Mouse (Mus musculus) embryonic facial prominence, embryonic 11.5 days (tissue): ENCODE results near the gene Pstpip1. TPM values are rescaled to one million over a fixed set of nuclear protein-coding genes. Genes with fewer than 3 reads are reported as not detected.

Experiments used
- ATAC-seq: fragments of 200-750 bp; cut with Nextera tagmentation; replicated peaks from 2 replicates; pipeline ENCODE4 v1.8.0; 2017; ENCODE audit warnings: low read depth; ENCODE audit not compliant: insufficient number of reproducible peaks, low FRiP score, low TSS enrichment
- DNase-seq: peaks from one replicate; pipeline ENCODE4 v3.0.0-alpha.2; 2015; ENCODE audit warnings: low spot score
- H3K27ac ChIP-seq: fragments of 300-500 bp; sonication (generic); replicated peaks from 2 replicates; pipeline ENCODE4 v1.5.1; 2014; ENCODE audit warnings: mild to moderate bottlenecking, low read depth, low read length, control low read depth
- H3K27me3 ChIP-seq: fragments of 300-500 bp; sonication (generic); 2 replicates; pipeline ENCODE4 v1.6.1; 2014; ENCODE audit warnings: mild to moderate bottlenecking, low read length, moderate library complexity, mixed read lengths; ENCODE audit not compliant: control insufficient read depth, insufficient read depth
- H3K36me3 ChIP-seq: fragments of 300-500 bp; sonication (generic); replicated peaks from 2 replicates; pipeline ENCODE4 v1.6.1; 2014; ENCODE audit warnings: low read depth, mild to moderate bottlenecking, low read length, moderate library complexity, mixed read lengths; ENCODE audit not compliant: control insufficient read depth, insufficient read depth
- H3K4me1 ChIP-seq: fragments of 300-500 bp; sonication (generic); 2 replicates; pipeline ENCODE4 v1.6.1; 2014; ENCODE audit warnings: low read length, mixed read lengths; ENCODE audit not compliant: control insufficient read depth, insufficient read depth
- H3K4me2 ChIP-seq: fragments of 300-500 bp; sonication (generic); 2 replicates; pipeline ENCODE4 v1.6.1; 2014; ENCODE audit warnings: low read depth, mild to moderate bottlenecking, control low read depth, low read length, moderate library complexity
- H3K4me3 ChIP-seq: fragments of 300-500 bp; sonication (generic); 2 replicates; pipeline ENCODE4 v1.5.1; 2014; ENCODE audit warnings: low read depth, low read length, control low read depth
- H3K9ac ChIP-seq: fragments of 300-500 bp; sonication (generic); replicated peaks from 2 replicates; pipeline ENCODE4 v1.6.1; 2014; ENCODE audit warnings: mild to moderate bottlenecking, control low read depth, low read length
- H3K9me3 ChIP-seq: fragments of 300-500 bp; sonication (generic); replicated peaks from 2 replicates; pipeline ENCODE4 v1.6.1; 2016; ENCODE audit warnings: mild to moderate bottlenecking, low read length, inconsistent platforms, mixed read lengths; ENCODE audit not compliant: control insufficient read depth
- WGBS: fragments of 180-500 bp; shearing (Covaris S2); extraction: QIAGEN DNeasy Blood & Tissue Kit; methylation state at CpG from one replicate; pipeline ENCODE4 v1.1.7; 2014; 5-methylcytosine and 5-hydroxymethylcytosine counted together
- polyA plus RNA-seq: library from polyadenylated mRNA; unstranded; fragments of >200 nt; fragmentation: Nextera tagmentation; extraction: Ambion mirVana; gene quantifications from 2 replicates; pipeline ENCODE4 v1.2.1, GENCODE M21; 2014

Gene Pstpip1
- polyA plus RNA-seq, 1 experiment from 2014 or later, result 0.32 TPM

- Histone ChIP-seq H3K4me1 (no peaks in the 10 kb centered on the region), H3K4me2 (no peak overlapping the region), H3K36me3 (peaks cover 5% of the 10 kb centered on the region), H3K9me3 (no peaks in the 10 kb centered on the region), H3K27ac (no peak overlapping the region), H3K4me3 (no peak overlapping the region), H3K27me3 (no peaks in the 10 kb centered on the region), H3K9ac (no peak overlapping the region)
- ATAC-seq (no peak), DNase-seq (no peak)
- 84% methylated on average over 4 of the region's 4 CpGs for WGBS
Measured at GRCm38 (mm10) chr9:56067964-56068363, 21.8 kb upstream of the Pstpip1 start.

DNA sequence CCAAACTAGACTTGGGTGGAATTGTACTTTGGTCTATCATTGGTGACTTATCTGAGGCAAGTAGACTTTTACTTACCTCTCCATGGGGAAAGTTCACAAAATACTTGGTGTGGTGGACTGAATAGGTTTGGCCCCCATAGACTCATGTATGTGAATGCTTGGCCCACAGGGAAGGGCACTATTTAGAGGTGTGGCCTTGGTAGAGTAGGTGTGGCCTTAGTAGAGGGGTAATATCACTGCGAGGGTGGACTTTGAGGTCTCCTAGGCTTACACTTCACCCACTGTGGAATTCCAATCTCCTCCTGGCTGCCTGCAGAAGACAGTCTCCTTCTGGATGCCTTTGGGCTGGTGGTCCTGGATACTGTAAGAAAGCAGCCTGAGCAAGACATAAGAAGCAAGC is 21.1 kb upstream of the Pstpip1 start:
- no peak overlapping the region for H3K9ac ChIP-seq
- WGBS, result 96% methylated on average over 1 of the region's 1 CpGs
- H3K4me2 ChIP-seq, result no peak overlapping the region
- H3K27me3 ChIP-seq, result no peaks in the 10 kb centered on the region
- H3K27ac ChIP-seq, result no peak overlapping the region
- ATAC-seq (no peak), DNase-seq (no peak)
- no peaks in the 10 kb centered on the region for H3K9me3 ChIP-seq
- no peaks in the 10 kb centered on the region for H3K4me1 ChIP-seq
- peaks cover 5% of the 10 kb centered on the region for H3K36me3 ChIP-seq
- H3K4me3 ChIP-seq, result no peak overlapping the region

DNA sequence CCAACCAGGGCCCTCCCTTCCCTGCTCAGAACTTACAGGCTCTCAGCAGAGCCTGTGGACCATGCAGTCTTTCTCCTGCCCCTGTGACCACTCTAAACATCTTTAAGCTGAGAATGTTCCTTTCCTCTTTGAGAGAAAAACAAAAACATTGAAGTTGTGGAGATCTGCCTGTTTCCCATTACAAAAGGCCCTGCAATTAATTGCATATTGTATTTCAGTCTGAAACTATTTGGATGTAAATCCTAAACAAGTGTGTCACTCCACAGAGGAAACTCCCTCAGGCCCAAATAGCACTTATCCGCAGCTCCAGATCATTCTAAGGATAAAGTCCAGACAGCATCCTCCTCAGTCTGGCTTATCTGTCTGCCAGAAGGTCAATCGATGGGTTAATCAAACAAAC is 16.9 kb upstream of the Pstpip1 start:
- DNase-seq (no peak), ATAC-seq (no peak)
- peaks cover 5% of the 10 kb centered on the region for H3K36me3 ChIP-seq
- 49% methylated on average over 2 of the region's 2 CpGs for WGBS
- no peak overlapping the region for H3K27ac ChIP-seq
- no peaks in the 10 kb centered on the region for H3K4me1 ChIP-seq
- H3K9ac ChIP-seq, result no peak overlapping the region
- no peaks in the 10 kb centered on the region for H3K27me3 ChIP-seq
- no peaks in the 10 kb centered on the region for H3K9me3 ChIP-seq
- H3K4me2 ChIP-seq, result no peak overlapping the region
- H3K4me3 ChIP-seq, result no peak overlapping the region

- Histone ChIP-seq H3K36me3 (no peaks in the 10 kb centered on the region; the same call in 1 of the 2 replicates), H3K9me3 (no peaks in the 10 kb centered on the region), H3K27me3 (no peaks in the 10 kb centered on the region), H3K9ac (no peak overlapping the region), H3K4me2 (no peak overlapping the region), H3K4me3 (no peak overlapping the region), H3K27ac (no peak overlapping the region), H3K4me1 (no peaks in the 10 kb centered on the region)
- 76% methylated on average over 12 of the region's 12 CpGs for WGBS
- ATAC-seq (0 out of 2 replicates have a peak, but pooled peaks have one; percentile 20), DNase-seq (no peak)
Measured at GRCm38 (mm10) chr9:56074863-56075262, 14.9 kb upstream of the Pstpip1 start.

DNA sequence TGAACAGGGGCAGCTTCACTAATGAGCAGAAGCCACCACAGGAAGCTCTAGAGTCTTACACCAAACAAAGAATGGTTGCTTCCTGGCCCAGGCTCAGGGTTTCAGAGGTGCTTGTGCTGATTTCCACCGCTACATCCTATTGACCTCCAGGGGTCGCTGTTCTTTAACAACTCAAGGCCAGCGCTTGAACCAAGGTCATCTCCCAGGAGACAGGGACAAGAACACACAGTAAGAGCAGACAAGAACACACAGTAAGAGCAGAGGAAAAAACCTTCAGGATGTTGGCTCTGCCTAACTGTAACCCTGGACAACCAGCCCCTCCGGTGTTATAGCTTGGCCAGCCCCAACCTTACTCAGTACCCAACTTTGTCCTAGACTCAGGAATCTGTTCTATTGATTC is 14.5 kb upstream of the Pstpip1 start:
- Histone ChIP-seq H3K27ac (no peak overlapping the region), H3K27me3 (no peaks in the 10 kb centered on the region), H3K36me3 (no peaks in the 10 kb centered on the region; the same call in 1 of the 2 replicates), H3K4me1 (no peaks in the 10 kb centered on the region), H3K4me2 (no peak overlapping the region), H3K4me3 (no peak overlapping the region), H3K9ac (no peak overlapping the region), H3K9me3 (no peaks in the 10 kb centered on the region)
- ATAC-seq, result 0 out of 2 replicates have a peak, but pooled peaks have one; percentile 55
- WGBS, result 5% methylated on average over 4 of the region's 4 CpGs
- peak; percentile 85 for DNase-seq

DNA sequence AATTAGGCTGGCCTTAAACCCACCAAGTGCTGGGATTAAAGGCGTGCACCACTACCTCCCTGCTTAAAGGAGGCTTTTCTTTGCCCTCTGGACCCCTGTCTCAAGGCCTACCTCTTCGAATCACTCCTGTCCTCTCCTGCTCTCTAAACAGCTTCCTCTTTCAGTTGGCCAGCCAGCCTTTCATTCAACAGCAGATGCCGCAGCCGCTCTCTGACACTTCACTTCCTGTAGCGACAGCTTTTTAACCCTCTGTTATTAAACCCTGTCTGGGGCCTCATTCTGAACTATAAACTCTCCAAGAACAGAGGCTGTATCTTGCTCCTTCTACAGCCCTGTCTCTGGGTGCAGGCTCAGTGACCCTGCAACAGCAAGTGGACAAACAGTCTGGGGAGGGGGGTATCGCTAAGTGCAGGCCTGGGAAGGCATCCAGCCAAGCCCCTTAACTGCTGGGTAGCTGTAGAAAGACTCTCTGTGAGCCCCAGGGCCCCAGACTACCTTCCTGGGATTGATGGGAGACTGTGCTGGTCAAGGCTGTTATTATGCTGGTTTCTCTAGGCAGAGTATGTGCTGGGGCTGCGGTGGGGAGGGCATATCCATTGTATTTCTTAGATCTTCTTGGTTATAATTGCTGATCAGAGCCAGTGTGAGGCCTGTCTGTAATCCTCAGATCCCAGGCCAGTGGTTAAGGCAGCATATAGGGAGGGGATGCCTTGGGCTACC is 13.7 kb upstream of the Pstpip1 start:
- H3K27me3 ChIP-seq, result no peaks in the 10 kb centered on the region
- no peak overlapping the region for H3K9ac ChIP-seq
- no peak overlapping the region for H3K4me2 ChIP-seq
- no peaks in the 10 kb centered on the region for H3K9me3 ChIP-seq
- DNase-seq, result peak; percentile 39
- no peak for ATAC-seq
- no peaks in the 10 kb centered on the region for H3K4me1 ChIP-seq
- H3K27ac ChIP-seq, result no peak overlapping the region
- H3K36me3 ChIP-seq, result no peaks in the 10 kb centered on the region
- H3K4me3 ChIP-seq, result no peak overlapping the region
- WGBS, result 32% methylated on average over 7 of the region's 7 CpGs

DNA sequence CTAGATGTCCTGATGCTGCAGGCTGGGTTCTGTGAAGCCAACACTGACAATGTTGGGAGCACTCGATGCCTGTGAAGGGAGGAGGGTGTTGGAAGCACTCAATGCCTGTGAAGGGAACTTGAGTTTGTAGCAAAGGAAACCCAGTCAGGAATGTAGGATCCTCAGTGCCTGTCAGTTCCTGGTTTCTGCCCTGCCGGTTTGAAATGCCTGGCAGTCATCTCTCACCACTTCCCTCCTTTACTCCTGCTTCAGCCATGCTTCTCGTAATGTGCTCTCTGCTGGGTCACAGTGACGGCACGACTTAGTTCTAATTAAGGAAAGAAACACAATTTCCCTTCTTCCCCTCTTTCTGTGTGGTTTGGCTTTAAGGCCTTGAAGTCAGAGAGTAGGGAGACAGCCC is 10.2 kb upstream of the Pstpip1 start:
- 79% methylated on average over 5 of the region's 5 CpGs for WGBS
- Histone ChIP-seq H3K9me3 (no peaks in the 10 kb centered on the region), H3K4me1 (no peaks in the 10 kb centered on the region), H3K27me3 (no peaks in the 10 kb centered on the region), H3K36me3 (no peaks in the 10 kb centered on the region), H3K4me2 (no peak overlapping the region), H3K4me3 (no peak overlapping the region), H3K9ac (no peak overlapping the region), H3K27ac (no peak overlapping the region)
- DNase-seq, result no peak
- no peak for ATAC-seq

GRCm38 (mm10) chr9:56086524-56086923 is 3.2 kb upstream of the Pstpip1 start:
- H3K36me3 ChIP-seq, result no peaks in the 10 kb centered on the region
- WGBS, result 89% methylated on average over 5 of the region's 5 CpGs
- H3K4me2 ChIP-seq, result no peak overlapping the region
- no peak overlapping the region for H3K27ac ChIP-seq
- DNase-seq (no peak), ATAC-seq (no peak)
- H3K4me3 ChIP-seq, result no peak overlapping the region
- peaks cover 3% of the 10 kb centered on the region; the same call in 1 of the 2 replicates for H3K4me1 ChIP-seq
- H3K27me3 ChIP-seq, result no peaks in the 10 kb centered on the region
- H3K9me3 ChIP-seq, result no peaks in the 10 kb centered on the region
- no peak overlapping the region for H3K9ac ChIP-seq
